In the genomic region with DNA sequence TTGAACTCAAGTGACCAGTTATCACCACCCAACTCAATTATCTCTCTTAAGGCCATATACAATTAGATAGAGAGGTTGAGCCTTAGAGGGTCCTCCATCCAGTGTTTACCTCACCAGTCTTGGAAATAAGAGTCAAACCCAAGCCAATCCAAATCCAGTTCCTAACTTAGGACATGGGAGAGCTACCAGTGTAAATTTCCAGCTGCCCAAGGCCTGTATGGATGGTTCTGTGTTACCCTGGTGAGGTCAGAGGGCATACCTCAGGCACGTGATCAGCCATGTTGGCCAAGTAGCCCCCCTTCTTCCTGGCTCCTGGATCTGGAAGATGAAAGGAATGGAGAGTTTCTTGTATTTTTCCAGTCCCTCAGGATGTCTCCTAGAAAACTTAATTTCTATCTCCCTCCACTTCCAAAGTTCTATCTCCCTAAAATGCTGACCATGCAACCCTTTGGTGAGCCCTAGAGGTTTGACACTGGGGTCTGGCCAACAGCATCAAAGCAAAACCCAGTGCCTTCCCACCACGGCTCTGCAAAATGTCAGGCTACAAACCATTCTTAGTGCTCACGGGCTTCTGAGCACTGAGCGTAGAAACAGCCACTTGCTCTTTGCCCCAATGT, we compare ENCODE assay signal across 16 mouse cellular contexts. TPM values are rescaled to one million over a fixed set of nuclear protein-coding genes. Genes with fewer than 3 reads are reported as not detected.
DNase-seq lines count a peak whose midpoint lies in the region; ATAC-seq and TF ChIP-seq lines count a peak whose summit lies in the region.
"Had no signal": no experiment of that assay in that cellular context is flagged by ENCODE, and none has a peak within 500 bp of the region (broad histone marks: within the 10 kb centered on the region; RNA-seq: fewer than 3 reads in every experiment).

No protein-coding gene starts in this region.

- TF ChIP-seq POLR2A in limb, embryonic 14.5 days (IDR thresholded peaks at IDR 0.05; ENCODE audit: borderline replicate concordance, extremely low read depth, insufficient read depth, insufficient read length) = no peak

- DNase-seq in kidney, postnatal 4 days = no peak
- no peak for DNase-seq in G1E (ENCODE audit: low spot score)
- no peak for DNase-seq in limb, embryonic 14.5 days (ENCODE audit: low spot score)
- no peak for DNase-seq in frontal cortex, adult 2 months (ENCODE audit: extremely low spot score in 1 of 2, low spot score in 1 of 2)
- DNase-seq in layer of hippocampus, postnatal 25 days (ENCODE audit: extremely low spot score in 1 of 2, low spot score in 1 of 2) = no peak
- DNase-seq: adrenal gland, postnatal 14 days; cerebellum, adult 11-12 months; spleen, adult 18-20 months had no signal

- WGBS in kidney, embryonic 16.5 days = 67% methylated on average over 4 of the region's 4 CpGs
- 75% methylated on average over 4 of the region's 4 CpGs for WGBS in embryonic facial prominence, embryonic 12.5 days
- 82% methylated on average over 4 of the region's 4 CpGs for WGBS in limb, embryonic 14.5 days

- peak overlapping the region; percentile 66; the same call in 1 of the 2 replicates for H3K4me2 ChIP-seq in kidney, embryonic 16.5 days (replicated peaks; ENCODE audit: low read depth, low read length)
- 0 out of 2 replicates have a peak overlapping the region, but pooled peaks have one; percentile 79 for H3K4me2 ChIP-seq in embryonic facial prominence, embryonic 12.5 days (replicated peaks)
- no peak overlapping the region for H3K4me2 ChIP-seq in limb, embryonic 14.5 days (replicated peaks; ENCODE audit: low read depth, low read length, severe bottlenecking)

- H3K27ac ChIP-seq in kidney, embryonic 16.5 days (ENCODE audit: low read length) = no peak overlapping the region
- no peak overlapping the region for H3K27ac ChIP-seq in embryonic facial prominence, embryonic 12.5 days
- no peak overlapping the region for H3K27ac ChIP-seq in limb, embryonic 14.5 days (replicated peaks; ENCODE audit: low read depth, low read length)
- H3K27ac ChIP-seq: embryonic facial prominence, embryonic 15.5 days; lung, embryonic 15.5 days had no signal

- H3K9me3 ChIP-seq in kidney, embryonic 16.5 days (ENCODE audit: low read length) = no peaks in the 10 kb centered on the region
- H3K9me3 ChIP-seq in G1E (replicated peaks) = no peaks in the 10 kb centered on the region
- H3K9me3 ChIP-seq in embryonic facial prominence, embryonic 12.5 days = no peaks in the 10 kb centered on the region
- no peaks in the 10 kb centered on the region for H3K9me3 ChIP-seq in limb, embryonic 14.5 days (ENCODE audit: control insufficient read depth, low read length)
- H3K9me3 ChIP-seq: embryonic facial prominence, embryonic 15.5 days; lung, embryonic 15.5 days had no signal

- peaks cover 44% of the 10 kb centered on the region for H3K36me3 ChIP-seq in kidney, embryonic 16.5 days (ENCODE audit: insufficient read depth, low read length)
- peaks cover 62% of the 10 kb centered on the region for H3K36me3 ChIP-seq in G1E (replicated peaks)
- peaks cover 44% of the 10 kb centered on the region for H3K36me3 ChIP-seq in embryonic facial prominence, embryonic 12.5 days
- peaks cover 57% of the 10 kb centered on the region for H3K36me3 ChIP-seq in limb, embryonic 14.5 days (ENCODE audit: control insufficient read depth, insufficient read depth, low read length)

- 0 out of 2 replicates have a peak overlapping the region, but pooled peaks have one; percentile 99 for H3K9ac ChIP-seq in kidney, embryonic 16.5 days (replicated peaks; ENCODE audit: low read length)
- H3K9ac ChIP-seq in embryonic facial prominence, embryonic 12.5 days = no peak overlapping the region
- H3K9ac ChIP-seq in limb, embryonic 14.5 days (ENCODE audit: low read depth, low read length, severe bottlenecking) = peak overlapping the region; percentile 28; the same call in 1 of the 2 replicates
- H3K9ac ChIP-seq: embryonic facial prominence, embryonic 15.5 days; lung, embryonic 15.5 days had no signal

- H3K27me3 ChIP-seq in kidney, embryonic 16.5 days (ENCODE audit: insufficient read depth, low read length) = no peaks in the 10 kb centered on the region
- H3K27me3 ChIP-seq in G1E (ENCODE audit: insufficient read depth, low read length) = peaks cover 6% of the 10 kb centered on the region; the same call in 1 of the 2 replicates
- H3K27me3 ChIP-seq in embryonic facial prominence, embryonic 12.5 days = no peaks in the 10 kb centered on the region
- no peaks in the 10 kb centered on the region for H3K27me3 ChIP-seq in limb, embryonic 14.5 days (ENCODE audit: control insufficient read depth, insufficient read depth, low read length)
- H3K27me3 ChIP-seq: embryonic facial prominence, embryonic 15.5 days; lung, embryonic 15.5 days had no signal

- no peak overlapping the region for H3K4me3 ChIP-seq in kidney, embryonic 16.5 days (ENCODE audit: low read length)
- H3K4me3 ChIP-seq in G1E (ENCODE audit: low read depth, low read length) = peak overlapping the region; percentile 76; the same call in 1 of the 2 replicates
- H3K4me3 ChIP-seq in embryonic facial prominence, embryonic 12.5 days = 0 out of 2 replicates have a peak overlapping the region, but pooled peaks have one; percentile 94
- H3K4me3 ChIP-seq in limb, embryonic 14.5 days (replicated peaks; ENCODE audit: low read length) = no peak overlapping the region

- ATAC-seq in kidney, embryonic 16.5 days (ENCODE audit: low FRiP score, low TSS enrichment) = no peak
- no peak for ATAC-seq in G1E (ENCODE audit: extremely low read depth, insufficient number of reproducible peaks, low FRiP score, poor library complexity, severe bottlenecking)
- no peak for ATAC-seq in embryonic facial prominence, embryonic 12.5 days (ENCODE audit: insufficient number of reproducible peaks, insufficient read depth, low FRiP score, low TSS enrichment)
- no peak for ATAC-seq in limb, embryonic 14.5 days (ENCODE audit: low FRiP score, low read depth)
- ATAC-seq: inflammation-experienced regulatory T-cells, adult 6 months had no signal

- TF ChIP-seq CTCF in G1E (IDR thresholded peaks at IDR 0.05; ENCODE audit: low read depth, low read length) = no peak

- peaks cover 32% of the 10 kb centered on the region for H3K4me1 ChIP-seq in kidney, embryonic 16.5 days (ENCODE audit: insufficient read depth, low read length)
- H3K4me1 ChIP-seq in G1E (ENCODE audit: insufficient read depth, low read depth, low read length) = peaks cover 62% of the 10 kb centered on the region
- peaks cover 25% of the 10 kb centered on the region for H3K4me1 ChIP-seq in embryonic facial prominence, embryonic 12.5 days
- H3K4me1 ChIP-seq in limb, embryonic 14.5 days (ENCODE audit: control insufficient read depth, insufficient read depth, low read length) = peaks cover 21% of the 10 kb centered on the region

RNA-seq across cellular contexts. Expression of gene Fam69b, which starts 9.2 kb away (rescaled TPM):
- polyA plus RNA-seq in kidney, embryonic 16.5 days (2015; fragmentation: Nextera tagmentation; extraction: Ambion mirVana) = 39.3 and 40.3 TPM in 2 replicates
- total RNA-seq in G1E (2014; fragmentation: Nextera tagmentation) = not detected in 2 replicates
- 0.22 TPM in 1 of 2 replicates, not detected in the other for total RNA-seq in G1E (2017)
- polyA plus RNA-seq in G1E (2012) = not detected in 2 replicates
- polyA plus RNA-seq in embryonic facial prominence, embryonic 12.5 days (2016; fragmentation: Nextera tagmentation; extraction: Ambion mirVana) = 66.0 and 75.2 TPM in 2 replicates
- polyA plus RNA-seq in limb, embryonic 14.5 days (2012; rRNA removed) = 42.2 and 62.8 TPM in 2 replicates
- 47.5 and 54.2 TPM in 2 replicates for polyA plus RNA-seq in limb, embryonic 14.5 days (2014; fragmentation: Nextera tagmentation; extraction: Ambion mirVana)
- 82.4 and 88.0 TPM in 2 replicates for polyA plus RNA-seq in frontal cortex, adult 2 months (2012; rRNA removed)
- 10 to 100 TPM; 71.3 to 78.8 TPM for total RNA-seq in layer of hippocampus, postnatal 25 days (2021)
- total RNA-seq: monocyte, adult 5-6 weeks had no signal

RNA-seq across cellular contexts. Expression of gene Agpat2, which starts 33.2 kb away (rescaled TPM):
- polyA plus RNA-seq in kidney, embryonic 16.5 days (2015; fragmentation: Nextera tagmentation; extraction: Ambion mirVana) = 53.0 and 57.0 TPM in 2 replicates
- 4.7 and 6.9 TPM in 2 replicates for total RNA-seq in G1E (2014; fragmentation: Nextera tagmentation)
- total RNA-seq in G1E (2017) = 4.6 and 7.4 TPM in 2 replicates
- 6.0 and 6.1 TPM in 2 replicates for polyA plus RNA-seq in G1E (2012)
- polyA plus RNA-seq in embryonic facial prominence, embryonic 12.5 days (2016; fragmentation: Nextera tagmentation; extraction: Ambion mirVana) = 17.0 and 17.8 TPM in 2 replicates
- polyA plus RNA-seq in limb, embryonic 14.5 days (2012; rRNA removed) = 27.8 and 35.1 TPM in 2 replicates
- 24.1 and 28.9 TPM in 2 replicates for polyA plus RNA-seq in limb, embryonic 14.5 days (2014; fragmentation: Nextera tagmentation; extraction: Ambion mirVana)
- polyA plus RNA-seq in frontal cortex, adult 2 months (2012; rRNA removed) = 2.7 and 3.6 TPM in 2 replicates
- total RNA-seq in layer of hippocampus, postnatal 25 days (2021) = 1 to 10 TPM; 1.2 to 1.9 TPM

RNA-seq across cellular contexts. Expression of gene Lcn4, which starts 33.7 kb away (rescaled TPM):
- polyA plus RNA-seq in kidney, embryonic 16.5 days (2015; fragmentation: Nextera tagmentation; extraction: Ambion mirVana) = not detected in 2 replicates
- total RNA-seq in G1E (2014; fragmentation: Nextera tagmentation) (not detected in 2 replicates), G1E (2017) (not detected in 2 replicates)
- polyA plus RNA-seq in G1E (2012) = not detected in 2 replicates
- not detected in 2 replicates for polyA plus RNA-seq in embryonic facial prominence, embryonic 12.5 days (2016; fragmentation: Nextera tagmentation; extraction: Ambion mirVana)
- polyA plus RNA-seq in limb, embryonic 14.5 days (2012; rRNA removed) = not detected in 2 replicates
- not detected in 2 replicates for polyA plus RNA-seq in limb, embryonic 14.5 days (2014; fragmentation: Nextera tagmentation; extraction: Ambion mirVana)
- polyA plus RNA-seq in frontal cortex, adult 2 months (2012; rRNA removed) = not detected in 2 replicates
- total RNA-seq in layer of hippocampus, postnatal 25 days (2021) = not detected
- total RNA-seq: adrenal gland, postnatal 14 days; layer of hippocampus, adult 8-10 months; monocyte, adult 5-6 weeks had no signal
- polyA plus RNA-seq: embryonic facial prominence, embryonic 15.5 days; gonadal fat pad, adult 2 months; lung, embryonic 15.5 days had no signal

RNA-seq across cellular contexts. Expression of gene Gm20532, which starts 51.0 kb away (rescaled TPM):
- polyA plus RNA-seq in kidney, embryonic 16.5 days (2015; fragmentation: Nextera tagmentation; extraction: Ambion mirVana) = not detected in 2 replicates
- total RNA-seq in G1E (2014; fragmentation: Nextera tagmentation) = not detected in 2 replicates
- total RNA-seq in G1E (2017) = not detected in 2 replicates
- not detected in 2 replicates for polyA plus RNA-seq in G1E (2012)
- not detected in 2 replicates for polyA plus RNA-seq in embryonic facial prominence, embryonic 12.5 days (2016; fragmentation: Nextera tagmentation; extraction: Ambion mirVana)
- polyA plus RNA-seq in limb, embryonic 14.5 days (2012; rRNA removed) = not detected in 2 replicates
- not detected in 2 replicates for polyA plus RNA-seq in limb, embryonic 14.5 days (2014; fragmentation: Nextera tagmentation; extraction: Ambion mirVana)
- polyA plus RNA-seq in frontal cortex, adult 2 months (2012; rRNA removed) = not detected in 2 replicates
- total RNA-seq in layer of hippocampus, postnatal 25 days (2021) = not detected
- total RNA-seq: adrenal gland, postnatal 14 days; layer of hippocampus, adult 8-10 months; monocyte, adult 5-6 weeks had no signal
- polyA plus RNA-seq: embryonic facial prominence, embryonic 15.5 days; gonadal fat pad, adult 2 months; inflammation-experienced regulatory T-cells, adult 6 months; lung, embryonic 15.5 days had no signal

RNA-seq across cellular contexts. Expression of gene Egfl7, which starts 57.6 kb away (rescaled TPM):
- polyA plus RNA-seq in kidney, embryonic 16.5 days (2015; fragmentation: Nextera tagmentation; extraction: Ambion mirVana) = 257 and 266 TPM in 2 replicates
- 29.6 and 31.9 TPM in 2 replicates for total RNA-seq in G1E (2014; fragmentation: Nextera tagmentation)
- total RNA-seq in G1E (2017) = 160 and 228 TPM in 2 replicates
- 131 and 136 TPM in 2 replicates for polyA plus RNA-seq in G1E (2012)
- polyA plus RNA-seq in embryonic facial prominence, embryonic 12.5 days (2016; fragmentation: Nextera tagmentation; extraction: Ambion mirVana) = 97.3 and 101 TPM in 2 replicates
- 262 and 311 TPM in 2 replicates for polyA plus RNA-seq in limb, embryonic 14.5 days (2012; rRNA removed)
- polyA plus RNA-seq in limb, embryonic 14.5 days (2014; fragmentation: Nextera tagmentation; extraction: Ambion mirVana) = 104 and 108 TPM in 2 replicates
- polyA plus RNA-seq in frontal cortex, adult 2 months (2012; rRNA removed) = 123 and 130 TPM in 2 replicates
- 10 to 100 TPM; 56.8 to 68.2 TPM for total RNA-seq in layer of hippocampus, postnatal 25 days (2021)
- total RNA-seq: monocyte, adult 5-6 weeks had no signal

Comparison
In these comparisons a context has a peak if more than half of its experiments do, and no peak if none do; other contexts are left out.
1. H3K4me3 ChIP-seq: peak in G1E (single experiment) and embryonic facial prominence, embryonic 12.5 days (single experiment); none in kidney, embryonic 16.5 days (single experiment) and limb, embryonic 14.5 days (single experiment).
2. RNA of gene Fam69b, which starts 9.2 kb away (polyA plus RNA-seq): 82.4 to 88.0 TPM in frontal cortex, adult 2 months, 66.0 to 75.2 TPM in embryonic facial prominence, embryonic 12.5 days, 42.2 to 62.8 TPM in limb, embryonic 14.5 days and 39.3 to 40.3 TPM in kidney, embryonic 16.5 days; not detected in G1E; every median in the first group is over 10 times any median in the second.